Mouse (Mus musculus): ENCODE measurements around the gene Cdkal1. TPM values are rescaled to one million over a fixed set of nuclear protein-coding genes. Genes with fewer than 3 reads are reported as not detected.

Cdkal1 gene
- polyA plus RNA-seq, 1 experiment: 3.3 TPM

GRCm38 (mm10) chr13:29210159-29211021 is 645.1 kb downstream of the Cdkal1 start:
- Histone ChIP-seq H3K27ac (ENCODE audit: control insufficient read depth, insufficient read depth, low read length) (peak overlapping the region; percentile 32; the same call in 1 of the 2 replicates), H3K4me1 (replicated peaks; ENCODE audit: control insufficient read depth, insufficient read depth, low read length) (peaks cover 10% of the 10 kb centered on the region), H3K36me3 (ENCODE audit: control insufficient read depth, insufficient read depth, low read length) (no peaks in the 10 kb centered on the region), H3K27me3 (ENCODE audit: control insufficient read depth, insufficient read depth, low read length) (no peaks in the 10 kb centered on the region), H3K4me3 (ENCODE audit: control insufficient read depth, insufficient read depth, low read length) (peak overlapping the region; percentile 39)
- TF ChIP-seq CTCF (IDR thresholded peaks at IDR 0.05; ENCODE audit: borderline replicate concordance, control insufficient read depth, extremely low read depth, insufficient read depth, low read length, poor library complexity) (no peak), POLR2A (IDR thresholded peaks at IDR 0.05; ENCODE audit: control insufficient read depth, extremely low read depth, insufficient read depth, low read length, poor library complexity) (no peak)
- DNase-seq: peak; percentile 44
- WGBS: 10% methylated on average over 27 of the region's 27 CpGs

GRCm38 (mm10) chr13:29208749-29209148 is 646.7 kb downstream of the Cdkal1 start:
- H3K27ac ChIP-seq (ENCODE audit: control insufficient read depth, insufficient read depth, low read length): no peak overlapping the region
- no peaks in the 10 kb centered on the region for H3K36me3 ChIP-seq (ENCODE audit: control insufficient read depth, insufficient read depth, low read length)
- peaks cover 10% of the 10 kb centered on the region for H3K4me1 ChIP-seq (replicated peaks; ENCODE audit: control insufficient read depth, insufficient read depth, low read length)
- H3K27me3 ChIP-seq (ENCODE audit: control insufficient read depth, insufficient read depth, low read length): no peaks in the 10 kb centered on the region
- DNase-seq: no peak
- TF ChIP-seq CTCF (IDR thresholded peaks at IDR 0.05; ENCODE audit: borderline replicate concordance, control insufficient read depth, extremely low read depth, insufficient read depth, low read length, poor library complexity): no peak
- no peak for TF ChIP-seq POLR2A (IDR thresholded peaks at IDR 0.05; ENCODE audit: control insufficient read depth, extremely low read depth, insufficient read depth, low read length, poor library complexity)
- H3K4me3 ChIP-seq (ENCODE audit: control insufficient read depth, insufficient read depth, low read length): no peak overlapping the region
- WGBS: 93% methylated on average over 6 of the region's 6 CpGs

GRCm38 (mm10) chr13:29203856-29204255 is 651.6 kb downstream of the Cdkal1 start:
- no peak for TF ChIP-seq POLR2A (IDR thresholded peaks at IDR 0.05; ENCODE audit: control insufficient read depth, extremely low read depth, insufficient read depth, low read length, poor library complexity)
- TF ChIP-seq CTCF (IDR thresholded peaks at IDR 0.05; ENCODE audit: borderline replicate concordance, control insufficient read depth, extremely low read depth, insufficient read depth, low read length, poor library complexity): no peak
- Histone ChIP-seq H3K27ac (ENCODE audit: control insufficient read depth, insufficient read depth, low read length) (no peak overlapping the region), H3K4me1 (replicated peaks; ENCODE audit: control insufficient read depth, insufficient read depth, low read length) (no peaks in the 10 kb centered on the region; the same call in 1 of the 2 replicates), H3K27me3 (ENCODE audit: control insufficient read depth, insufficient read depth, low read length) (no peaks in the 10 kb centered on the region), H3K36me3 (ENCODE audit: control insufficient read depth, insufficient read depth, low read length) (no peaks in the 10 kb centered on the region), H3K4me3 (ENCODE audit: control insufficient read depth, insufficient read depth, low read length) (no peak overlapping the region)
- 91% methylated on average over 5 of the region's 5 CpGs for WGBS
- no peak for DNase-seq

GRCm38 (mm10) chr13:29203426-29203825 is 652.0 kb downstream of the Cdkal1 start:
- no peak overlapping the region for H3K27ac ChIP-seq (ENCODE audit: control insufficient read depth, insufficient read depth, low read length)
- TF ChIP-seq CTCF (IDR thresholded peaks at IDR 0.05; ENCODE audit: borderline replicate concordance, control insufficient read depth, extremely low read depth, insufficient read depth, low read length, poor library complexity): no peak
- TF ChIP-seq POLR2A (IDR thresholded peaks at IDR 0.05; ENCODE audit: control insufficient read depth, extremely low read depth, insufficient read depth, low read length, poor library complexity): no peak
- no peaks in the 10 kb centered on the region for H3K27me3 ChIP-seq (ENCODE audit: control insufficient read depth, insufficient read depth, low read length)
- no peaks in the 10 kb centered on the region; the same call in 1 of the 2 replicates for H3K4me1 ChIP-seq (replicated peaks; ENCODE audit: control insufficient read depth, insufficient read depth, low read length)
- H3K36me3 ChIP-seq (ENCODE audit: control insufficient read depth, insufficient read depth, low read length): no peaks in the 10 kb centered on the region
- H3K4me3 ChIP-seq (ENCODE audit: control insufficient read depth, insufficient read depth, low read length): no peak overlapping the region
- WGBS: 96% methylated on average over 5 of the region's 5 CpGs
- DNase-seq: no peak

- WGBS: 44% methylated on average over 2 of the region's 2 CpGs
- no peak for TF ChIP-seq CTCF (IDR thresholded peaks at IDR 0.05; ENCODE audit: borderline replicate concordance, control insufficient read depth, extremely low read depth, insufficient read depth, low read length, poor library complexity)
- TF ChIP-seq POLR2A (IDR thresholded peaks at IDR 0.05; ENCODE audit: control insufficient read depth, extremely low read depth, insufficient read depth, low read length, poor library complexity): no peak
- no peak overlapping the region for H3K27ac ChIP-seq (ENCODE audit: control insufficient read depth, insufficient read depth, low read length)
Observed at GRCm38 (mm10) chr13:29202562-29202961, 652.9 kb downstream of the Cdkal1 start.

DNA sequence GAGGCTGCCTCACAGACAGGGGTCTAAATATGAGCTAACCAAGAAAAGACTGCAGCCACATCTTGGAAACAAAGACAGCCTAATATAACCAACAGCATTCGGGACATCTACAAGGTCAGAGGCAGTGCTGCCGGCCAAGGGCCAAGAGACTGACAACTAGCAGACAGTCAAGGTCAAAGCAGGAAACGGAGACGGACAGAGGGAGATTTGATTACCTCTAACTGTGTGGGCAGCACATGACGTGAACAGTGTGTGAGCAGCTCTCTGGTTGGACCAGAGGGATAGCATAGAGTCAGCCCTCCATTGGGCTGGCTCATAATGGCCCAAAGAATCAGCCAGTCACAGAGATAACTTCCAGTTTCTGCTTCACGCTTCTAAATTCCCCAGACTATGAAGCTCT is 655.8 kb downstream of the Cdkal1 start:
- no peaks in the 10 kb centered on the region for H3K27me3 ChIP-seq (ENCODE audit: control insufficient read depth, insufficient read depth, low read length)
- H3K36me3 ChIP-seq (ENCODE audit: control insufficient read depth, insufficient read depth, low read length): no peaks in the 10 kb centered on the region
- H3K4me3 ChIP-seq (ENCODE audit: control insufficient read depth, insufficient read depth, low read length): no peak overlapping the region
- H3K27ac ChIP-seq (ENCODE audit: control insufficient read depth, insufficient read depth, low read length): no peak overlapping the region
- 98% methylated on average over 6 of the region's 6 CpGs for WGBS
- H3K4me1 ChIP-seq (replicated peaks; ENCODE audit: control insufficient read depth, insufficient read depth, low read length): peaks cover 3% of the 10 kb centered on the region
- no peak for DNase-seq
- TF ChIP-seq CTCF (IDR thresholded peaks at IDR 0.05; ENCODE audit: borderline replicate concordance, control insufficient read depth, extremely low read depth, insufficient read depth, low read length, poor library complexity) (no peak), POLR2A (IDR thresholded peaks at IDR 0.05; ENCODE audit: control insufficient read depth, extremely low read depth, insufficient read depth, low read length, poor library complexity) (no peak)

More at GRCm38 (mm10) chr13:29202562-29202961, 652.9 kb downstream of the Cdkal1 start:
- DNase-seq: no peak
- no peaks in the 10 kb centered on the region for H3K36me3 ChIP-seq (ENCODE audit: control insufficient read depth, insufficient read depth, low read length)
- no peak overlapping the region for H3K4me3 ChIP-seq (ENCODE audit: control insufficient read depth, insufficient read depth, low read length)
- no peaks in the 10 kb centered on the region for H3K27me3 ChIP-seq (ENCODE audit: control insufficient read depth, insufficient read depth, low read length)
- H3K4me1 ChIP-seq (replicated peaks; ENCODE audit: control insufficient read depth, insufficient read depth, low read length): peaks cover 3% of the 10 kb centered on the region

Measured in thymus, adult 2 months (tissue).